Mouse (Mus musculus) thymus, postnatal 10 days (tissue): ENCODE measurements around the gene Tesk1.

Experiments
- DNase-seq, 2 experiments: peaks; one replicate each; pipeline ENCODE4 v3.0.0; 2021; ENCODE audit warnings: low spot score in 2 of 2

The Tesk1 gene

GRCm38 (mm10) chr4:43492101-43492820, 50.5 kb downstream of the Tesk1 start:
- DNase-seq, result no peak

- peak; percentile 89 to 95 for DNase-seq
Observed at GRCm38 (mm10) chr4:43492821-43493185, 51.1 kb downstream of the Tesk1 start, which contains the start of gene Ccdc107. Ccdc107 (plus strand) TSS chr4:43492900.

- peak; percentile 98 to 99 for DNase-seq
Observed at GRCm38 (mm10) chr4:43493186-43493845, 51.6 kb downstream of the Tesk1 start.

- no peak for DNase-seq
Observed at GRCm38 (mm10) chr4:43493846-43494240, 52.1 kb downstream of the Tesk1 start.

- DNase-seq, result no peak
Observed at GRCm38 (mm10) chr4:43496587-43496986, 54.8 kb downstream of the Tesk1 start.

GRCm38 (mm10) chr4:43497405-43497804, 55.7 kb downstream of the Tesk1 start:
- DNase-seq, result no peak
